Mouse (Mus musculus): Measurements from ENCODE around the gene Hmga1b.
"Not testable (repeated sequence)": the region's sequence is repeated elsewhere in the genome, so short reads cannot be mapped to it uniquely, and the experiment has no call there.

The Hmga1b gene

DNA sequence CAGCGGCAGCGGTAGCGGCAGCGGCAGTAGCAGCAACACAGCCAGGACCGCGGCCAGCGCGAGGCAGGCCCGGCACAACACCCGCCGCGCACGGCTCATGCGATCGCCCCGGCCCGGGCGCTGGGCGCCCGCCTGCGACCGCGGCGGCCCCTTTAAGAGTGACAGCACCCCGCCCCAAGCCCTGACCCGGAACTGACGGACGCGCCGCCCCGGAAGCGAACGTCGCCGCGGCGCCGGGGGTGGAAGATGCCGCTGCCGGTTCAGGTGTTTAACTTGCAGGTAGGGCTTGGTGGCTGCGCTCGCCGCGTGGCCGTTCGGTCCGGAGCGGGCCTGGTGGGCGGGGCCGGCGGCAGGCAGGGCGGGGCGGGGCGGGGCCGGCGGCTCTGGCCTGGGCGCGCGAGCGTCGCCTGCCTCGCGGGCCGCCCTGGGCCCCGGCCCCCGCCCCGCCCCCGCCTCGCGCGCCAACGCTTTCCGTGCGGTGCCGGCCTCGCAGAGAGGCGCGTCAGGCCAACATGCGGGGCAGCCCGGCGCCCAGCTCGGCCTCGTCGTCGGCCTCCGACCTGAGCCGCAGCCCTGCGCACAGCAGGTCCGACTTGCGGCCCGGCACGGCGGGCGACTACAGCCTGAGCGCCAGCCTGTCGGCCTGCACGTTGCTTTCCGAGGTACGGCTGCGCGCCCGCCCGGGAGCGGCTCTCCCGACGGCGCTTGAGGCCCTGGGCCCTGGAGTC lies 21.6 kb downstream of the Hmga1b start, which contains the start of the genes Rfng and Gps1:
Rfng (minus strand) TSS at position 144 of the 728 bp plus-strand sequence.
Gps1 (plus strand) TSS at position 209 of the 728 bp plus-strand sequence.
- peak; percentile 67 for DNase-seq (ENCODE audit: low spot score)

DNA sequence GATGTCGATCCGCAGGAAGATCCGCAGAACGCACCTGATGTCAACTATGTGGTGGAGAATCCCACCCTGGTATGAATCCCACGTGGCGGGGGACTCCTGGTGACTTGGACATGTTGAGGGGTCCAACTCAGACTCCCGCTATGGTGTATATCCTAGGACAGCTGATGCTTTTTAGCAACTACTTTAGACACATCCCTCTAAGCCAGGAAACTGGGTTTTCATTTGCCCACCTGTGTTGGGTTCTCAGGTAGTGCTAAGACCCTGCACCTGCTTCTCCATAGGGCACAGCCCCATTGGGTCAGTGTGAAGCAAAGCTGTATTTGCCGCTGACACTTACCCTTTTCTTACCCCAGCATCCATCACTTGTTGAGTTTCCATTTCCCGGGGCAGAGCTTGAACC lies 22.6 kb downstream of the Hmga1b start:
- DNase-seq (ENCODE audit: low spot score), result no peak

GRCm38 (mm10) chr11:120788460-120788859 lies 25.9 kb downstream of the Hmga1b start:
- not testable (repeated sequence) for DNase-seq (ENCODE audit: low spot score)

GRCm38 (mm10) chr11:120789355-120789754 lies 26.8 kb downstream of the Hmga1b start:
- no peak for DNase-seq (ENCODE audit: low spot score)

GRCm38 (mm10) chr11:120789810-120790209 lies 27.2 kb downstream of the Hmga1b start:
- DNase-seq (ENCODE audit: low spot score), result no peak

- DNase-seq (ENCODE audit: low spot score), result no peak
Measured at GRCm38 (mm10) chr11:120792652-120793051, 30.1 kb downstream of the Hmga1b start.

DNA sequence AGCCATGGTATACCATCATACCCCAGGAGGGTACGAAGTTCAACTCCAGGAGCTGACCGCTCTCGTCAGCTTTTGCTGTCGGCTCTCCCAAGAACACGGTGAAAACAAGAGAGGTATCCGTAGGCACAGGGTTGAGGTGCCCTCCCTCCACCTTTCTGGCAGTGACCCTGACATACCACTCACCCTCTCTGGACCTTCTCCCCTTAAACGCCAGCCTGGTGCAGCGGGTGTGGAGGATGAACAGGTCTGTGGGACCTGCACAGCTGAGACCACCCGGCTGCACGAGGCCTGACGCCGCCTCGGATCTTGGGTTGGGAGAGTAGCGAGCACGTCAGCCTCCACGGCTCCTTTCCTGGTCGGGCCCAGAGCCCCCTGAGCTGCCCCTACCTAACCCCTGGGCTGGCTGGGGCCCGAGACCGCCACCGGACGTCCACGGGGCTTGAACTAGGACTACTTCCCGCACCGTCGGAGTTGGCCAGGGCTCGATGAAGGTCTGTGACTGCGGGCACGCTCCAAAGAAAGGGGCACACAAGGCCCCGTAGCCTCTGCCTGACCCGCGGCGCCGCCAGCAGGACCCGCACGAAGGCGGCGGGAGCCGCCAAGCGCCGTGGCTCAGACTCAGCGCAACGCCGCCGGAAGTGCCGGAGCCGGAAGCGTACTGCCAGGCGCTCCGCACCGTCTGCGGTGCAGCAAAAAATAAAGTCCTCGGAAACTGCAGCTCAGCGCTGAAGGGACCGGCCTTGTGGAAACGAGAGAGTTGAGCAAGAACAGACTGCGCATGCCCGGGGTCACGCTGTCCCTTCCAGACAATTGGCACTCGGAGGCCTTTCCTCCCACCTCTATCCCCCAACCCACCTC lies 33.4 kb downstream of the Hmga1b start, which contains the start of gene Dus1l:
Dus1l (minus strand) TSS at position 648 of the 858 bp plus-strand sequence.
- DNase-seq (ENCODE audit: low spot score), result peak; percentile 99

DNA sequence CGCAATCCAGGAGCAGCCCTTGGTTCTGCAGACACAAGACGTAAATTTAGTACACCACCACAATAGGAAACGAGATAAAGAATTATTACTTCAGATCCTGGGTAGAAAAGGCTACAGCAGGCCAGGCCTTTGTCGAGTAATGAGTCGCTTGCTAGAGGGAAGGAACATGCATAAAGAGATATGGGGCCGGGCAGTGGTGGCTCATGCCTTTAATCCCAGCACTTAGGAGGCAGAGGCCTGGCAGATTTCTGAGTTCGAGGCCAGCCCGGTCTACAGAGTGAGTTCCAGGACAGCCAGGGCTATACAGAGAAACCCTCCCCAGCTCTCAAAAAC lies 34.0 kb downstream of the Hmga1b start:
- DNase-seq (ENCODE audit: low spot score), result no peak

- no peak for DNase-seq (ENCODE audit: low spot score)
Measured at GRCm38 (mm10) chr11:120798244-120798643, 35.6 kb downstream of the Hmga1b start.

DNA sequence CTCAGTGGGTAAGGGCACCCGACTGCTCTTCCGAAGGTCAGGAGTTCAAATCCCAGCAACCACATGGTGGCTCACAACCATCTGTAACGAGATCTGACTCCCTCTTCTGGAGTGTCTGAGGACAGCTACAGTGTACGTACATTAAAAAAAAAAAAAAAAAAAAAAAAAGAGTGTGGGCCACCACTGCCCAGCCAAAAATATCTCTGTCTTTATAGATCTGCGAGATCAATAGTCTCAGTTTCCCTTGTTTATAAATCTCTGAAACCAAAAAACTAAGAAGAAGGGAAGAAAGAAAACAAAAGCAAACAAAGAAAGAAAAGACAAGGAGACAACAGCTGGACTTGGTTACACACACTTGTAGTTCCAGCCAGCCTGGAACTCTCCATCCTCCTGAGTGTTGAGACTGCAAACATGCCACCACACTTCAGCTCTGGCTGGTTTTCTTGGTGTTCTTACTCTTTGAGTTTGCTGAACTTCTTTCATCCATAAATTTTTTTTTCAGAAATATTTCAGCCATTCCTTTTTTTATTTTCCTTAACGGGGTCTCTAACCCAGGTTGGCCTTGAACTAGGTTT lies 36.8 kb downstream of the Hmga1b start:
- no peak for DNase-seq (ENCODE audit: low spot score)

GRCm38 (mm10) chr11:120800061-120800904 lies 37.7 kb downstream of the Hmga1b start:
- peak; percentile 86 for DNase-seq (ENCODE audit: low spot score)

DNA sequence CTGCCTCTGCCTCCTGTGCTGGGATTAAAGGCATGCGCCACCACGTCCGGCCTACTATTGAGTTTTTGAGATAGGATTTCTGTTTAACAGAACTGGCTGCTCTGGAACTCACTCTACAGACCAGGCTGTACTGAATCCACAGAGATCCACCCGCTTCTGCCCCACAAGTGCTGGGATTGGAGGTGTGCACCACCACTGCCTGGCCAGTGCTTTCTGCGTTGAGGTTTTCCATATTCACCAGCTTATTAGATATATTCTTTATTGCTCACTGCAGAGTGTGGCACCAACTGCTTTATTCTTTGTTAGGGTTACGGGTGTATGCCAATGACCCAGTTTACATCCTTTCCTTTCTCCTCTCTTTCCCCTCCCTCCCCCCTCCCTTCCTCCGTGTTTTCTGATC lies 41.7 kb downstream of the Hmga1b start:
- DNase-seq (ENCODE audit: low spot score), result no peak

GRCm38 (mm10) chr11:120804769-120805168 lies 42.2 kb downstream of the Hmga1b start:
- no peak for DNase-seq (ENCODE audit: low spot score)

DNA sequence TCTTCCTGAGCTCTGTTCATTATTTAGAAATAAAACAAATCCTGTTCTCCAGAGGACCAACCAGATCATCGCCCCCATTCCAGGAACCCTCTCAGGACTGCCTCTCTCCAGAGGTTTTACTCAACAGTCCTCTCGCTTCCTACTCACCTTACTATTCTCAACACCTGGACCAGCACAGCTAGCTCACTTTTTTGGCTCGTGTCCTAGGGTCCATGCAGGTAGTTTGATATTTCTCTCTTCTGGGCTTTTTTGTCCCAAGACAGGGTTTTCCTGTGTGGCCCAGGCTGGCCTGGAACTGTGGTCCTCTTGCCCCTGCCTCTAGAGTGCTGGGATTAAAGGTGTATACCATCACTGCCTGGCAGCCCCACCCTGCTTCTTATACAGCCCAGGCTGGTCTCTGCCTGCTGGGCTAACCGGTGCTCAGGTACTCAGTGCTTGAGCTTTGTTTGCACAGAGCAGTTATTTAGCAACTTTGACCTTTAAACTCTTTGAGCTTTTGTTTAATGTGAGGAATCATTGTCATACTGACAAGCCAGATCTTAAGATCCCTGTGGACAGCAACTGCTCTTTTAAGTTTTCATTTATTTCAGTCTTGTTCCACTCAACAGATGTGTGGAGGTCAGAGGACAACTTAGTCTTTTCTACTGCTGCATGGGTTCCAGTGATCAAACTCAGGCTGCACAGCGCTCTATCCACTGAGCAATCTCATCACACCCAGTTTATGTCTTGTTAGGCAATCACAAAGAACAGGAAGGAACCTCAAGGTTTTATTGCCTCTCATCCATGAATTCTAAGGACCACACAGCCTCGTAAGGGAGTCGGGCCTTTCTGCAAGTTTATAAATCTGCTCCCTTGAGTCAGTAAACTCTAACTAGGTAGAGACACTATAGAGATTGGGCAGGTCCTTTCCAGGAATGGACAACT lies 43.0 kb downstream of the Hmga1b start:
- DNase-seq (ENCODE audit: low spot score), result no peak

GRCm38 (mm10) chr11:120808010-120808409 lies 45.4 kb downstream of the Hmga1b start:
- DNase-seq (ENCODE audit: low spot score), result no peak

- DNase-seq (ENCODE audit: low spot score), result no peak
Measured at GRCm38 (mm10) chr11:120812068-120812467, 49.5 kb downstream of the Hmga1b start.
